Mouse (Mus musculus) liver, embryonic 11.5 days (tissue): ENCODE results near the gene Rab14. TPM values are rescaled to one million over a fixed set of nuclear protein-coding genes. Genes with fewer than 3 reads are reported as not detected.

ENCODE experiments used
- ATAC-seq: fragments of 200-750 bp; cut with Nextera tagmentation; replicated peaks from 2 replicates; pipeline ENCODE4 v1.8.0; 2017; ENCODE audit warnings: moderate number of reproducible peaks, mild to moderate bottlenecking, moderate TSS enrichment, moderate library complexity; ENCODE audit not compliant: low FRiP score
- DNase-seq: peaks from one replicate; pipeline ENCODE4 v3.0.0-alpha.2; 2017; ENCODE audit warnings: low spot score
- H3K27ac ChIP-seq: fragments of 300-500 bp; sonication (generic); 2 replicates; pipeline ENCODE4 v1.5.1; 2014; ENCODE audit warnings: mild to moderate bottlenecking, low read depth, low read length, control low read depth
- H3K27me3 ChIP-seq: fragments of 300-500 bp; sonication (generic); replicated peaks from 2 replicates; pipeline ENCODE4 v1.6.1; 2014; ENCODE audit warnings: low read length, mixed read lengths; ENCODE audit not compliant: control insufficient read depth, insufficient read depth
- H3K36me3 ChIP-seq: fragments of 300-500 bp; sonication (generic); 2 replicates; pipeline ENCODE4 v1.6.1; 2014; ENCODE audit warnings: mild to moderate bottlenecking, low read length, moderate library complexity, mixed read lengths; ENCODE audit not compliant: control insufficient read depth, insufficient read depth
- H3K4me1 ChIP-seq: fragments of 300-500 bp; sonication (generic); replicated peaks from 2 replicates; pipeline ENCODE4 v1.6.1; 2014; ENCODE audit warnings: low read length, mixed read lengths; ENCODE audit not compliant: control insufficient read depth, insufficient read depth
- H3K4me2 ChIP-seq: fragments of 300-500 bp; sonication (generic); 2 replicates; pipeline ENCODE4 v1.6.1; 2014; ENCODE audit warnings: mild to moderate bottlenecking, control low read depth, moderate library complexity
- H3K4me3 ChIP-seq: fragments of 300-500 bp; sonication (generic); 2 replicates; pipeline ENCODE4 v1.5.1; 2014; ENCODE audit warnings: low read depth, low read length, control low read depth
- H3K9ac ChIP-seq: fragments of 300-500 bp; sonication (generic); 2 replicates; pipeline ENCODE4 v1.6.1; 2014; ENCODE audit warnings: low read depth, low read length, control low read depth
- H3K9me3 ChIP-seq: fragments of 300-500 bp; sonication (generic); 2 replicates; pipeline ENCODE4 v1.6.1; 2016; ENCODE audit warnings: low read length, inconsistent platforms, mixed read lengths; ENCODE audit not compliant: control insufficient read depth
- WGBS: fragments of 180-500 bp; shearing (Covaris S2); extraction: QIAGEN DNeasy Blood & Tissue Kit; methylation state at CpG from one replicate; pipeline ENCODE4 v1.1.7; 2014; 5-methylcytosine and 5-hydroxymethylcytosine counted together
- polyA plus RNA-seq: library from polyadenylated mRNA; unstranded; fragments of >200 nt; fragmentation: Nextera tagmentation; extraction: Ambion mirVana; gene quantifications from 2 replicates; pipeline ENCODE4 v1.2.1, GENCODE M21; 2014

Gene Rab14
- polyA plus RNA-seq, 1 experiment from 2014 or later: 192 TPM

- Histone ChIP-seq H3K4me3 (no peak overlapping the region), H3K9me3 (no peaks in the 10 kb centered on the region), H3K4me1 (peaks cover 3% of the 10 kb centered on the region; the same call in 1 of the 2 replicates), H3K9ac (no peak overlapping the region), H3K36me3 (no peaks in the 10 kb centered on the region), H3K27me3 (no peaks in the 10 kb centered on the region), H3K4me2 (no peak overlapping the region), H3K27ac (no peak overlapping the region)
- DNase-seq: no peak
- ATAC-seq: no peak
- 72% methylated on average over 4 of the region's 4 CpGs for WGBS
Observed at GRCm38 (mm10) chr2:35228145-35228544, 27.2 kb upstream of the Rab14 start.

GRCm38 (mm10) chr2:35224285-35224684 is 23.4 kb upstream of the Rab14 start:
- ATAC-seq: no peak
- Histone ChIP-seq H3K27me3 (no peaks in the 10 kb centered on the region), H3K9ac (no peak overlapping the region), H3K27ac (no peak overlapping the region), H3K4me1 (no peaks in the 10 kb centered on the region), H3K36me3 (no peaks in the 10 kb centered on the region), H3K4me3 (no peak overlapping the region), H3K4me2 (no peak overlapping the region), H3K9me3 (no peaks in the 10 kb centered on the region)
- WGBS: 86% methylated on average over 15 of the region's 15 CpGs
- DNase-seq: no peak

- H3K9ac ChIP-seq: no peak overlapping the region
- 60% methylated on average over 6 of the region's 6 CpGs for WGBS
- no peaks in the 10 kb centered on the region for H3K9me3 ChIP-seq
- no peaks in the 10 kb centered on the region for H3K36me3 ChIP-seq
- no peak overlapping the region for H3K4me2 ChIP-seq
- no peak overlapping the region for H3K4me3 ChIP-seq
- H3K27me3 ChIP-seq: no peaks in the 10 kb centered on the region
- no peaks in the 10 kb centered on the region for H3K4me1 ChIP-seq
- no peak overlapping the region for H3K27ac ChIP-seq
- DNase-seq: no peak
- no peak for ATAC-seq
Observed at GRCm38 (mm10) chr2:35222822-35223391, 22.0 kb upstream of the Rab14 start.

- Histone ChIP-seq H3K9me3 (no peaks in the 10 kb centered on the region), H3K27ac (no peak overlapping the region), H3K4me1 (peaks cover 2% of the 10 kb centered on the region; the same call in 1 of the 2 replicates), H3K9ac (no peak overlapping the region), H3K4me3 (no peak overlapping the region), H3K27me3 (no peaks in the 10 kb centered on the region), H3K4me2 (no peak overlapping the region), H3K36me3 (no peaks in the 10 kb centered on the region)
- WGBS: 86% methylated on average over 3 of the region's 3 CpGs
- DNase-seq: no peak
- ATAC-seq: no peak
Observed at GRCm38 (mm10) chr2:35218736-35219135, 17.8 kb upstream of the Rab14 start.

GRCm38 (mm10) chr2:35216701-35217100 is 15.8 kb upstream of the Rab14 start:
- Histone ChIP-seq H3K36me3 (no peaks in the 10 kb centered on the region), H3K27ac (no peak overlapping the region), H3K9me3 (no peaks in the 10 kb centered on the region), H3K4me1 (peaks cover 9% of the 10 kb centered on the region; the same call in 1 of the 2 replicates), H3K27me3 (no peaks in the 10 kb centered on the region), H3K4me3 (no peak overlapping the region), H3K4me2 (no peak overlapping the region), H3K9ac (no peak overlapping the region)
- DNase-seq: peak; percentile 14
- no peak for ATAC-seq
- whole genome bisulfite sequencing: 60% methylated on average over 2 of the region's 2 CpGs

GRCm38 (mm10) chr2:35215363-35215762 is 14.4 kb upstream of the Rab14 start:
- Histone ChIP-seq H3K36me3 (no peaks in the 10 kb centered on the region), H3K4me3 (no peak overlapping the region), H3K9ac (no peak overlapping the region), H3K4me2 (no peak overlapping the region), H3K4me1 (peaks cover 9% of the 10 kb centered on the region; the same call in 1 of the 2 replicates), H3K9me3 (no peaks in the 10 kb centered on the region), H3K27me3 (no peaks in the 10 kb centered on the region), H3K27ac (no peak overlapping the region)
- WGBS: 86% methylated on average over 14 of the region's 14 CpGs
- DNase-seq (peak; percentile 30), ATAC-seq (no peak)

GRCm38 (mm10) chr2:35214881-35215358 is 14.0 kb upstream of the Rab14 start:
- Histone ChIP-seq H3K4me1 (peaks cover 9% of the 10 kb centered on the region), H3K4me3 (no peak overlapping the region), H3K27ac (no peak overlapping the region), H3K36me3 (no peaks in the 10 kb centered on the region), H3K9ac (no peak overlapping the region), H3K27me3 (no peaks in the 10 kb centered on the region), H3K4me2 (no peak overlapping the region), H3K9me3 (no peaks in the 10 kb centered on the region)
- ATAC-seq (no peak; the same call in 1 of the 2 replicates), DNase-seq (peak; percentile 82)
- WGBS: 11% methylated on average over 12 of the region's 12 CpGs

- no peak overlapping the region for H3K9ac ChIP-seq
- H3K27me3 ChIP-seq: no peaks in the 10 kb centered on the region
- 39% methylated on average over 12 of the region's 12 CpGs for WGBS
- DNase-seq: no peak
- H3K9me3 ChIP-seq: no peaks in the 10 kb centered on the region
- ATAC-seq: peak; percentile 54; the same call in 1 of the 2 replicates
- no peak overlapping the region for H3K27ac ChIP-seq
- H3K4me2 ChIP-seq: peak overlapping the region; percentile 19; the same call in 1 of the 2 replicates
- H3K36me3 ChIP-seq: no peaks in the 10 kb centered on the region
- peaks cover 9% of the 10 kb centered on the region for H3K4me1 ChIP-seq
- H3K4me3 ChIP-seq: no peak overlapping the region
Observed at GRCm38 (mm10) chr2:35213345-35213910, 12.5 kb upstream of the Rab14 start.

- DNase-seq (no peak), ATAC-seq (no peak)
- WGBS: 68% methylated on average over 3 of the region's 3 CpGs
- H3K27me3 ChIP-seq: no peaks in the 10 kb centered on the region
- H3K9me3 ChIP-seq: no peaks in the 10 kb centered on the region
- H3K4me1 ChIP-seq: peaks cover 9% of the 10 kb centered on the region
- H3K9ac ChIP-seq: no peak overlapping the region
- H3K36me3 ChIP-seq: no peaks in the 10 kb centered on the region
- H3K4me2 ChIP-seq: no peak overlapping the region
- H3K4me3 ChIP-seq: no peak overlapping the region
- no peak overlapping the region for H3K27ac ChIP-seq
Observed at GRCm38 (mm10) chr2:35211681-35212080, 10.8 kb upstream of the Rab14 start.
